Mouse (Mus musculus) urinary bladder, postnatal 4 days (tissue): ENCODE data around the gene Gpr146.
A peak's percentile ranks its signal among the peaks of the same experiment; 100 is the strongest.
"Not testable (repeated sequence)": the region's sequence is repeated elsewhere in the genome, so short reads cannot be mapped to it uniquely, and the experiment has no call there.

Experiments
- DNase-seq, 2 experiments: peaks; one replicate each; pipeline ENCODE4 v3.0.0; 2021 to 2022; ENCODE audit warnings: low spot score in 2 of 2

The Gpr146 gene

GRCm38 (mm10) chr5:139381586-139382513 lies 4.4 kb downstream of the Gpr146 start:
- no peak for DNase-seq

DNA sequence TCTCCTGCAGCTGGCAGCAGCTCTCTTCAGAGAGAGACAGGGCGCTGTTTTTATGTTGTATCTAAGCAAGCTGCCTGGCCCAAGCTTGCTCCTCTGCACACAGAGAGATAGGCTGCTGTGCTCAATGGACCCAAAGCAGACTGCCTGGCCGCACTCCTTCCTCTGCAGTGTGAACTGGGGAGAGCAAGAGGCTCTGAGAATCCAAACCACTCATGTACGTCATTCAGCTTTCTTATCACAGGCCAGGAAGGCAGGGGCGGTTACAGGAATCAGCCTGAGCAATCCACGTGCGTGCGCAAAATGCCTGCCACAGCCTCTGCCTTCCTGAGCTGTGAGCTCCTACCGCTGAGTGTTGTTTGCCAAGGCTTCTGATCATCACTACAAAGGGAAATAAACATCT lies 5.3 kb downstream of the Gpr146 start:
- DNase-seq, result no peak

- DNase-seq, result no peak
These were observed 5.7 kb downstream of the Gpr146 start for GRCm38 (mm10) chr5:139383234-139383633.

DNA sequence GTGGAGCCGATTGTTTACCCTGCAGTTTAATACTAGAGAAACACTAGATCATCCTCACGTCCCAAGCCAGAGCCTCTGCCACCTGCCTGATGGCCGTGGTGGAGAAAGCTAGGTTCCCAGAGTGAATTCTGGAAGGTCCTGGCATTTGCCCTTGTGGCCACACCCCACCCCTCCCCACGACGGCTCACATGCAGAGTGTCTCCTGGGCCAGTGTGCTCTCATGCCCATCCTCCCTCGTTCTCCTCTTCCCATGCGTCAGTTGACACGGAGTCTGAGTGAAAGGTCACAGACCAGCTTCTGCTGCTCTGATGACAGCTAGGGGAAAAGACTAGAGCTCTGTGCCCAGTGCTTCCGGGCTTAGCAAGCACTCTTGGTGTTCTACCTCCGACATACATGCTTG lies 7.0 kb downstream of the Gpr146 start:
- no peak for DNase-seq

- no peak for DNase-seq
These were observed 8.6 kb downstream of the Gpr146 start for GRCm38 (mm10) chr5:139386047-139386446.

- no peak for DNase-seq
These were observed 10.1 kb downstream of the Gpr146 start for GRCm38 (mm10) chr5:139387329-139388194.

- DNase-seq, result no peak
These were observed 10.7 kb downstream of the Gpr146 start for GRCm38 (mm10) chr5:139388195-139388570.

GRCm38 (mm10) chr5:139388694-139389675 lies 11.5 kb downstream of the Gpr146 start:
- no peak for DNase-seq

GRCm38 (mm10) chr5:139389676-139390061 lies 12.2 kb downstream of the Gpr146 start:
- peak in 1 of 2 experiments; percentile 50 for DNase-seq

GRCm38 (mm10) chr5:139390324-139391119 lies 13.0 kb downstream of the Gpr146 start:
- not testable (repeated sequence) for DNase-seq

GRCm38 (mm10) chr5:139391309-139391990 lies 14.0 kb downstream of the Gpr146 start:
- no peak for DNase-seq

- no peak for DNase-seq
These were observed 15.0 kb downstream of the Gpr146 start for GRCm38 (mm10) chr5:139392219-139393196.

- DNase-seq, result no peak
These were observed 15.7 kb downstream of the Gpr146 start for GRCm38 (mm10) chr5:139393197-139393588.

DNA sequence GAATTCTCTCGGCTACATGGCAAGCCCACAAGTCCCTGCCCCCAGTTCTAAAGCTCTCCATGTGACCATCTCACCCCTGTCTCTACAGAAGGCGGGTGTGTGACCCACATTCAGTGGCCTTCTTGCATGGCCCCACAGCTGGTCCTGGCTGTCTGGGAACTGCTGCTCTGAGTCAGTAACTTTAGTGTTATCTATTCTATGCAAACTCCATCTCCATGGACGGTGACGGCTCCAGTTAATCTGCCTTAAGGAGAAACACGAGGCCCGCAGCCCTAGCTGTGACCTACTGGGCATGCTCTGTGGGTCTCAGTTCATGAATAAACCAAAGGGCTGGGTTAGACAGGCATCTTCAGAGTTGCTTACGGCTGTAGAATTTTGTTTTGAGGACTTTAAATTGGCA lies 16.9 kb downstream of the Gpr146 start:
- DNase-seq, result no peak

DNA sequence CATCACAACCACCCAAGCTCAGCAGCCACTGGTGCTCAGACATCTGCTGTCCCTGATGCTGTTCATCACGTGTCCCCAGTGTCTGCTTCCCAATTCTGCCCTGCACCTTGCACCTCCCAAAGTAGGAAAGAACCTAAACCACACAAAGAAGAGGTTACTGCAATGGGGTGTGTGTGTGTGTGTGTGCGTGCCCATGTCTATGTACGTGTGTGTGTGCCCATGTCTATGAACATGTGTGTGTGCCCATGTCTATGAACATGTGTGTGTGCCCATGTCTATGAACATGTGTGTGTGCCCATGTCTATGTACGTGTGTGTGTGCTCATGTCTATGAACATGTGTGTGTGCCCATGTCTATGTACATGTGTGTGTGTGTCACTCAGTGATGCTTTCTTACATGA lies 18.0 kb downstream of the Gpr146 start:
- DNase-seq, result no peak

DNA sequence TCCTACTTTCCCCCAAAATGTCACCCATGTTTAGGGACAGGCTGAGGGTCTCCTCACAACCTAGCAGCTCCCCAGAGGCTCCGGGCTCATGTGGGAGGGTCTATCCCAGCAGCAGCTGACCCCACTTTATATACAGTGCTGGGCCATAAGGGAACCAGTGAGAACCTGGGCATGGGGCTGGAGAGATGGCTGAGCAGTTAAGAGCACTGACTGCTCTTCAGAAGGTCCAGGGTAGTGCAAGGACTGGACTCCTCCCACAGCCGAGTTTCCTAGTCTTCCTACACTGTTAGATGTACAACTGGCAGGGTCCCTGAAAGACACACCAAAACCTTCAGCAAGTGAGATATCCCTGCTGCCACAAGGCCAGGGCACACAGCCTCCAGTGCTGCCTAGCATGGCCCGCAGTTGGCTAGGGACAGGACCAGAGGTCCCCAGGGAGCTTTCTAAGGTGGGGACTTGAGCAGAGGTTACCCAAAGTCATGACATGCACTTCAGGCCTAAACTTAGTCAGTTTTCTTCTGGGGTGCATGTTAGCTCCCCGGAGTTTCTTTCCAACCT lies 19.9 kb downstream of the Gpr146 start:
- no peak for DNase-seq

DNA sequence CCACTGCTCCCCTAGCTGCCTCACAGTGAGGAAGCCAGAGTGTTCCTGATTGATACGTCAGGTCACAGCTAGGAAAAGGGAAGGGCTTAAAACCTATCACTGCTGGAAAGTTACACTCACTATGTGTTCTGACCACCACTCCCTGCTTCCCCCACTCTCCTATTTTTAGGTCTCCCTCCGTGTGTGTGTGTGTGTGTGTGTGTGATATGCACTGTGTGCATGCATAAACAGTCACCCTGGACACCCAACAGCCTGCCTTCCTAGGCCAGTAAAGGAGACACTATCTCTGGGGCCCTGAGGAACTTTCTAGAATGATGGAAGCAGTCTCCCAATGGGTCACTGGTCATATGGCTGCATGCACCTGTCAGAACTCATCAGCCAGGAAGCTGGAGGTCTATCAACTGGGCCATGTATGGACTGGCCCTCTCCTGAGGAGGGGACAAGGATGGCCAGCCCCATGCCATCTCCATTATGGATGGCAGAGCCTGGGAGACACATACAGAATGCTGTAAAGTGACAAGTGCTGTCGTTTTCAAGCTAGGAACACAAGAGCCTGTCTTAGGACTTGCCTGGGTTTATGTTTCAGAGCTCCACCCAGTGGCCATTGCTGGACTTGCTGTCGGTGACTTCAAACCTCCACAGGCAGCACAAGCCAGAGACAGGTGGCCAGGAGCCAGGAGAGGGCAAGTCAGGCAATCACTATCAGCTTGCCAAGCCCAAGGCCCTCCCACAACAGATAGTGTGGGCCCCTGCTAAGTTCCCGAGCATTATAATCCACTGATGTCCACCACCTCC lies 20.7 kb downstream of the Gpr146 start:
- DNase-seq, result peak; percentile 85 to 92

DNA sequence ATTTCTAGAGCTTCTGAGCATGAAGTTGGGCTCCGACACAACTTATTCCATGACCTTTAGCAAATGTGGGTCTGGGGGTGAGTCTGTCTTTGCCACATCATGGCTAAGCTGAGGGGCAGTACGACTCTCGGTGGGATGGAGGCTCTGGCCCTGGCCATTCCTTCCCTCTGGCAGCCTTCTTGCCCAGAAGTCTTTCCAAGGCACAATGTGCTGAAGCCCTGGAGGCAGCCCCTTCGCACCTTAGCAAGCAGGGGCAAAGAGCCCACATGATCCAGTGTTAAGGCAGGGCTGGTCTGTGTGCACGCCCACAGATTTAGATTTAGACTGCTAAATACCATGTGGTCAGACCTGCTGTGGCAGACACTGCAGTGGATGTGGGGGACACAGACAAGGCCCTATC lies 21.3 kb downstream of the Gpr146 start:
- no peak for DNase-seq
